Mouse (Mus musculus) T-helper 1 cell (primary cell): ENCODE data around the gene Slc7a7.

Experiments
- in situ Hi-C: fragments of 300-600 bp; cut with MboI, MseI; formaldehyde crosslinking; loops from one replicate; pipeline ENCODE4 v1.15.1; 2025; ENCODE audit warnings: high pct_unique_total_duplicates

Slc7a7 gene

DNA sequence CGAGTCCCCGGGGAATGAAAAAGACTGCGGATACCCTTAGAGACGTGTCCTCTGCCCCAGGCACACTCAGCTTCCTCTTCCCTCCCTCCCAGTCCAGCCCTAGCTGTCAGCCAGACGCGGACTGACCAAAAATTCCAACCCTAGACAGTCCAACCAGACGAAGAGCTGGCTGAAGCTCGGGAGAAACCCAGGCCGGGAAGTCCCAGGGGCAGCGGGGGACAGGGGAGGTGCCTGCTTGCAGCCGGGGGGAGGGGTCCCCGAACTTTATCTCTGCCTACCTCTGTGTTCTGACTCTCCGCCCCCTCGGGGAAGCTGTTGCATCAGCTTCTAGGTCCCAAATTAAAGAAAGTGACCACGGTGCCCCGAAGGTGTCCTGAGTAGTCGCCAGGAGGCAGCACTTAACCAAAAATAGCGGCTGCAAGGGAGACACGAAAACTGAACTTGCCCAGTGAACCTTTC is at the start of gene Slc7a7:
TSS of gene Slc7a7 (minus strand) at position 158 of the 459 bp plus-strand sequence.
- in situ Hi-C loops = no loop called here

DNA sequence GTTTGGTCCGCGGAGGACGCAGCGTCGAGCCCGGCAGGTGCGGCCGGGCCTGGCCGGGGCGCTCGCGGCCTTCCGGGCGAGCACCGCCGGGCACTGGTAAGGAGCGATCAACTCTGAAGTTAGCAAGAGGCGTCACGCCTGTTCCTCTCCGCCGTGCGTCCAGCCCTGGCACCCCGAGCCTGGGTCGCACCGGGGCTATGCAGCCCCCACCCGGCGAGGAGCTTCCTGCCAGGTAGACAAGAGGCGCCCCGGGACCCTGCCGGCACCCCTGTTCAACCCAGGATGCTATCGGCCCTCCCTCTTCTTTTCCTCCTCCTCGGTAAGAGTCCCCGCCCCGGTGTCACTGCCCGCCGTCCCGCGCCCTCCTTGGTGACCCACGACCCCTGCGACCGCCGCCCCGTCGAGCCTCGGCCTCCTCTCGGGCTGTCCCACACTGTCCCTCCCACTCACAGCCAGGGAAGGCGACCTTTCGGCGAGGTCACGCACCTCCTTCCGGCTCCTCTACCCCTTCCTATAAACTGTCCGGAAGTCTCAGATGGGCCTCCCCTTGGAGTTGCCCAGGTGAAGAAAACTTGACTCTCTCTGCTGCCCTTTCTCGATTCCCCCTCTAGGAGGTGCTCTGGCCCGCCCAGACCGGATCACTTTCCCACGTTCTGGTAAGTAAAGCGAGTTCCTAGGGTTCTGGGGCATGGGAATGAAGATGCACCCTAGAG is 46.9 kb upstream of the Slc7a7 start:
- in situ Hi-C loops = loop anchor here (5.0 to 25.0 kb wide), 3 partner anchors 48 to 1350 kb away; no protein-coding TSS in a partner anchor

DNA sequence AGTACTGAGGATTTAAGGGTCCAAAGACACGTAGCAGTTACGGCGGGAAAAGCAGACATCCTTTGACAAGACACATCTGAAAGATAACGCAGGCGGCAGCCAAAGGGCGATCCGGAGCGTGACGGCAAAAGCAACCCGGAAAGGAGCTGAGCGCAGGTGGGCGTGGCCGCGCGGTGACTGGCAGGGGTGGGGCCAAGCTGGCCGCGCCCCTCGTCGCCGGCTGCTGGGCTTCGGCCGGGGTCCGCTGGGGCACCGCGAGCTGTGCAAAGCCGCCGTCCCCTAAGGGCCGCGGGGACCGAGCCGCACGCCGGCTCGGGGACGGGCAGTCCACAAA is 46.3 kb upstream of the Slc7a7 start, which contains the start of gene Lrp10:
TSS of gene Lrp10 (plus strand) at position 179 of the 334 bp plus-strand sequence.
- in situ Hi-C loops = loop anchor here (10.0 to 25.0 kb wide), 2 partner anchors 227 to 1351 kb away; no protein-coding TSS in a partner anchor

DNA sequence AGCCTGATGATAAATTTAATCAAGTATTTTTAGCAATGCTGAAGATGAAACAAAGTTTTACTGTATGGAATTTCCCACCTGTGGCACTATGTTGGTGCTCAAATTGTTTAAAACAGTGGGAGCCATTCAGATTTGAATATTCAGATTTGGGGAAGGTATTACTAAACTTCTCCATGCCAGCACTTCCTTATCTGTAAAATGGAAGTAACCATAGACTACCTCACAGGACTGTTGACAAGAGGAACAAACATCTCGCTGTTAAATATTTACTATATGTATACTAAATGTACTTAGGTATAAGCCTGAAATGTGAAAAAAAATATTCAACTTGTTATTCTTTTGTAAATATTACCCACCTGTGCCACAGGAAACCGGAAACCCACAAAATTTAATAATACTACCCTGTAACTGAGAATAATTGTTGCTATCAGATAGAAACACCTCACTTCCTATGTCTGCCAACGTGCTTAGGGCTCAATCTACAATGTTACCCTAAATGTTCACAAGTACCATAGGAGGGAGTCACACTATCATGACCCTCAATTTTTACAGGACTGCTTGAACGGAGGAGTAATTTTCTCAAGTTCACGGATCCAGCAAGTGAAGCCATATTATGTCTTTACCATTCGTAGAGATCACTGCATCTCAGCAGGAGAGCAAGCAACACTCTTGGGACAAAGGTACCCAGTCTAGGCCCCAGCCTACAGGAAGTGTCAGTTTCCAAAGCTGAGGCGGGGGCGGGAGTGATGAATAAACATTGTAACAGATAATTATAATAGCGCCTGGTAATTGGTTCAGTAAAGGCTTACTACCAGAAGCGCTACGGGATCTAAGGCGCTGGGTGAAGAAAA is 45.8 kb upstream of the Slc7a7 start:
- in situ Hi-C loops = loop anchor here (10.0 to 25.0 kb wide), 2 partner anchors 226 to 1351 kb away; no protein-coding TSS in a partner anchor

DNA sequence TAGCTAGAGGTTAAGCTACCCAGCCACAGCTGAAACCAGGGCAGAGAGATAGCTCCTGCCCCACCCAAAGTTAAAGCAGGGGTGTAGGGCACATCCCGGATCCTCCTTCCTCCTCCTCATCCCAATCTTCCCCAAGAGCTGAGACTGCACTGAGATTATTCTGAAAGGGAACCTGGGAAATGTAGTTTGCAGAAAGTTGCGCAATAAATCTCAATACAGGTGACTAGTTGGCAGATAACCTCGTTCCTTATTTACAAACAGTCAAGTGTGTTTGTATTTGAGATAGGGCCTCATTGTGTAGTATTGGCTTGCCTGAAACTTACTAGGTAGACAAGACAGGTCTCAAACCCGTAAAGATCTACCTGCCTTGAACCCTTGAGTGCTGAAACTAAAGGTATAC is 44.6 kb upstream of the Slc7a7 start:
- in situ Hi-C loops = loop anchor here (10.0 to 25.0 kb wide), 2 partner anchors 225 to 1353 kb away; no protein-coding TSS in a partner anchor

DNA sequence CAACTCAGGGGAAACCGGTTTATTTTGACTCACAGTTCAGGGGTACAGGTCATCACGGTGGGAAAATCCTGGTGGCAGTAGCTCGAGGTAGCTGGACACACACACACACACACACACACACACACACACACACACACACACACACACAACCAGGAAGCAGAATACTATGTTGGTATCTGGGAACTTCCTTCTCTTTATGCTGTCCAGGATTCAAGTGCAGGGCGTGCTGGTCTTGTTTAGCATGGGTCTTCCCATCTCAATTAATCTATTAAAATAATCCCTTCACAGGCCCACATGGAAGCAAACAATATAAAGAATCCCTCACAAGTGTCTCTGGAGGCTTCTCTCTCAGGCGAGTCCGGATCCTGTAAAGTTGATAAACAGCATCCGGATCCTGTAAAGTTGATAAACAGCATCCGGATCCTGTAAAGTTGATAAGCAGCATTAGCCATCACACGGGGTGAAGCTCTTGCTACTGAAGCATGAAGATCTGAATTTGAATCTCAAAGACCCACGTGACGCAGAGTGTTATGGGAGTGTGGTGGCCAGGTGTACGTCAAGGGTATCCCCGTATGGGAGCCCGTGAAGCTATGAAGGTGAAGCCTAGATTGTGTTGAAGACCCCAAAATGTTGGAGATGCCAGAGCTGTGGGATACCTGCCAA is 40.5 kb upstream of the Slc7a7 start:
- in situ Hi-C loops = loop anchor here (25.0 kb wide), 1 partner anchor 221 kb away; no protein-coding TSS in a partner anchor

DNA sequence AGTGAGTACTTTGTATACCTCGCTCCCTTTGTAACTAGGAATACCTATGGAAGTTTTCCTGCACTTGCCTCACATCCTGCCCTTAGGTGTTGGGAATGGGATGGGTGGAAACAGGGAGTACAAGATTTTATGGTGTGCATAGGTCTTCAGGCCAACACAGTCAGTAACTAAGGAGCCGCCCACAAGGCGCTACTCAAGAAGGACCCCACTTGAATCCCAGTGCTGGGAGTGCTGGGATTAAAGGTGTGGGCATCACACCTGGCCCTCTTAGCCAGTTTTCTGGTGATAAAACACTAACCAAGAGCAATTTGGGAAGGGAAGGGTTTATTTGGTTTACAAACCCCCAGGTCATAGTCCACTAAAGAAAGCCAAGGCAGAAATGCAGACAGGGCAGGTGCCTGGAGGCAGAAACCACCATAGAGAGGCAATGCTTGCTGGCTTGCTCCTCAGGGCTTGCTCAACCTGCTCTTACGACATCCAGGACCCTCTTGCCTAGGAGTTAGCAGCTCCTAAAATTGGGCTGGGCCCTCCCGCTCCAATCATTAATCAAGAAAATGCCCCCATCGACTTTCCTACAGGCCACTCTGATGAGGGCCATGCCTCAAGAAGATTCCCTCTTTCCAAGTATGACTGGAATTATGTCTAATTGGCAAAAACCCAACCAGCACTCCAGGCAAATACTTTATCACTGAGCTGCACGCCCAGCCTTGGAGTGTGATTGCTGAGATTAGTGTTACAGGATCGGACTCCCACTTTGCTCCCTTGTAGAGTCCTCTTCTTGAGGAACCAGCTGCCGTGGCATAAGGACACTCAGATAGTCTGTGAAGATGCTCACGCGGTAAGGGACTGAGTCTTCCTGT is 37.3 kb upstream of the Slc7a7 start:
- in situ Hi-C loops = loop anchor here (25.0 kb wide), 1 partner anchor 218 kb away; no protein-coding TSS in a partner anchor

DNA sequence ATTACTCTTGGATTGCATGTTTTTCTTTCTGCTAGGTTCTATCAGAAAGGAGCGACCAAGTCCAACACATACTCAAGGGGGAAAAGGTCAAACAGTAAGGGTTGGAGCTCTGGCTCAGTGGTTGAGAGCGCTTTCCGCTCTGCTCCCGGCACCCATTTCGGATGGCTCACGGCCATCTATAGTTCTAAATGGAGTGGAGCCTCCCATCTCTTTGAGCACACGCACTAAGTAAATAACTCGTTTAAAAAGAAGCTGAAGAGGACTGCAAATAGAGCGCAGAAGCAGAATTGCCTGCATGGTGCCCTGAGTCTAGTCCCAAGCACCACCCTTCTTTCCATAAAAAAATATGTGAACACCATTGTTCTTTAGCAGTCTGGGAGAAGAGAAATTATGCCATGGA is 36.0 kb upstream of the Slc7a7 start:
- in situ Hi-C loops = loop anchor here (25.0 kb wide), 1 partner anchor 216 kb away; no protein-coding TSS in a partner anchor

DNA sequence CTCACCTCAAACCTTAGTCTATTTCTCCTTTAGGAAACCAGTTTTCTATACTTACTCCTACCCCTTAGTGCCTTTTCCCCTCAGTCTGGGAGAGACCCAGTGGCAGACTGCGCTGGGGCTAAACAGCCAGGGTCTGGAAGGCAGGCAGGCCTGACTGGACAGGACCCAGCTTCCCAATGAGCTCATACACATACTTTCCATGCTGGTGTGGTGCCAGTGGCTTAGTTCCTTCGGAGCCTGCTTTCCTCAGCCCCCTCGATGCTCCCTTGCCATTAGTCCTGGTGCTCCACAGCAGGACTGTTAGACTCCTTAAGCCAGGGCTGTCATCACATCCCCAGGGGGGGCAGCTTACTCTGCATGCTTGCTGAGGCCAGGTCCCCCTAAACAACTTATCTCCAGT is 27.9 kb upstream of the Slc7a7 start:
- in situ Hi-C loops = no loop called here

DNA sequence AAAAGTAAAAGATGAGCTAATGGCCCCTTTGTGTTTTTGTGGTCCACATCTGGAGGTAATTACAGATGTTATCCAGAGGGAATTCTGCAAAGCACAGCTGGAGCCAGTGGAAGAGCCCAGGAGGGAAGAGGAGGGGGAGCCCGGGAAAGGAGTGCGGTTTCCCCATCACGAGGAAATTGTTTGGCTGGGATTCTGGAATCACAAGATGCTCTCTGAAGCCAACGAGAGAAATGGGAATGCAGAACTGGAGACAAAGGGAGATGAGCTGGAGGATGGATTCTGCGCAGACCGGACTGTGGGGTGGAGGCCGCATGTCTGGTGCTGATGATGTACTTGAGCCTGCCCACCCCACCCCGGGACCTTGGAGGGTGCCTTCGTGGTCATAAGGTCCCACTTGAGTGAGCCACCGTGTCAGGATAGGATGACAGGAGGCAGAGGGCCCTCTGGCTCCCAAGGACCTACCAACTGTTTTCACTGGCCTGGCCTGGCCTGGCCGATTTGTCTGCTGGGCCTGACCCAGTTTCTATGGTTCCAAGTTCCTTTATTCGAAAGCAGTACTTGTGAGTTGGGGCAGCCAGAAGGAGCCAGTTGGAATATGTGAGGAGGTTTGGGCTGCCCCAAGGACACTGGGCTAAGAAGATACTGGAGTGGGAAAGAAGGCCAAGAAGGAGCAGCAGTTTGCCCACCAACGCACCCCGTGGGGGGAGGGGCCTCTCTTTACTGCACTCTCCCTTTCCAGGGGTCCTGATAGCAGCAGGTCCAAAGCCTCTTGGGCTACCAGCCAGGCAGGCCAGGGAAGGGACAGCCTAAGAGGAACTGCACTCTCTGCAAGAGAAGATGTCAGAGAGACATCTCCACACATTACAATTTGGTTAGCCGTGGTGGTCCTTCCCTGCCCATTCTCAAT is 26.4 kb upstream of the Slc7a7 start:
- in situ Hi-C loops = no loop called here

DNA sequence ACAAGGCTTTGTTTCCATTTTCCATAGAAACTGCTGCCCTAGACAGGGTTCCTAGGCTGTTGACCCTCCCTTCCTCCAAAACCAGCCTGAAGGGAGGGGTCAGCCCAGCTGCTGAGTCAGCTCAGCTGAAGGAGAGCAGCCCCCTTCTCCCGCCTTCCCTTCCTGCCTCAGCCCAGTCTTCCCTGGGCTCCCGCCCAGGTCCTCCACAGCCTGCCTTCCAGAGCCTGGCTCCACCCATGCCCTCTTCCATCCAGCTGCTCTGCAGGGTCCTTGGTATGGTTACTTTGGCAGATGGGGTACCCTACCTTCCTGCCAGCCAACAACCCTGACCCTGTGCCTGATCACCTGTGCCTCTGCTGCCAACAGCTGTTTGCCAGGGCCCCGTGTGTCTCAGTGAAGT is 25.6 kb upstream of the Slc7a7 start:
- in situ Hi-C loops = no loop called here

DNA sequence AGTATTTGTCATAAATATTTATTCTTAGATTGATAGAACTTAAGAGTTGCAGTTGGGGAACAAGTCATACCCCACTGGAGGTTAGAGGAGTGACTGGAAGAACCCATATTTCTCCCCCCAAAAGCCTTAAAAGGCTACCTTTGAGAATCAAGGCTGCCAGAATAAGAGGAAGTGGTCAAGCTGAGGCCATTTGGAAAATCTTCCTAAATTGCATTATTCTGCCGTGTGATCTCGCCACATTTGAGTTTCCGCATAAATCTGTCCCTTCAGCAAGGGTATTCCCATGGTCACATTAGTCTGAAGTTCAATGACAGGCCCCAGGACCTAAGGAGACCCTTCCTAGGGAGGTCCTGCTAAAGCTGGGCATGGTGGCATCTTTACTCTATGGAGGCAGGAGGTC is 25.0 kb upstream of the Slc7a7 start:
- in situ Hi-C loops = no loop called here

DNA sequence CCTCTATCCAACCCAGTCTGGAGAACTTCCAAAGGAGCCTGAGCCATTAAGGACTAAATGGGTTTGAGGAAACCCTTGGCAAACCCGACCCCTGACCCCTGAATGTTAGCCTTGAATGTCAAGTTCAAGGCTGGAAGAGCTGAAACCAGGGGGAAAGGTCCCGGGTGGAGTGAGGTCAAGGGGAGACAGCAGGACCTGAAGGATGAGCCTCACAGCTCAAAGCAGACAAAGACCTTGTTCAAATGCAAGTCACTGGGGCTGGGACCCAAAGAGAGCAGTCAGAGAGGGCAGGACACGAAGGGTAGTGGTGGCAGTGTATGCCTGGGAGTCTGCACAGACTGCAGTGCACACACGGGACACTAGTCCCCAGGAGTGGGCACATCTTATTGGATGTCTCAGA is 23.8 kb upstream of the Slc7a7 start:
- in situ Hi-C loops = no loop called here

DNA sequence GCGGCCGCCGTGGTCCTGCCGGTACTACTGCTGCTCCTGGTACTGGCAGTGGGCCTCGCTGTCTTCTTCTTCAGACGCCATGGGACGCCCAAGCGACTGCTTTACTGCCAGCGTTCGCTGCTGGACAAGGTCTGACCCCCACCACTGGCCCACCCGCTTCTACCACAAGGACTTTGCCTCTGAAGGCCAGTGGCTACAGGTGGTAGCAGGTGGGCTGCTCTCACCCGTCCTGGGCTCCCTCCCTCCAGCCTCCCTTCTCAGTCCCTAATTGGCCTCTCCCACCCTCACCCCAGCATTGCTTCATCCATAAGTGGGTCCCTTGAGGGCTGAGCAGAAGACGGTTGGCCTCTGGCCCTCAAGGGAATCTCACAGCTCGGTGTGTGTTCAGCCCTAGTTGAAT is 23.0 kb upstream of the Slc7a7 start:
- in situ Hi-C loops = no loop called here

DNA sequence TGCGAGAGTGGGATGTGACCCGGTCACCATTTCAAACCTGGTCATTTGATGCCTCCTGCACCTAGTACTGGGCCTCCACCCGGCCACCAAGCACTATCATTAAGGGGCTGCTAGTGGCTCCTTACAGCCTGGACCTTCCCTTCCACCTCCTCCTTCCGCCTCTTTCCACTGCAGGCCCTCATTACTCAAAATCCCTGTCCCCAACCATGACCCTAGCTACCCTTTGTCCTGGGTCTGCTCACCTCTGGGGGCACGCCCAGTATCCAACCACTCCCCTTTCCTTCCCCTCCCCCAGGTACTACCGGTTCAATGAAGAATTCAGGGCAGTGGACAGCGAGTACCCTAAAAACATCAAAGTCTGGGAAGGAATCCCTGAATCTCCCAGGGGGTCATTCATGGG is 22.0 kb upstream of the Slc7a7 start:
- in situ Hi-C loops = no loop called here

DNA sequence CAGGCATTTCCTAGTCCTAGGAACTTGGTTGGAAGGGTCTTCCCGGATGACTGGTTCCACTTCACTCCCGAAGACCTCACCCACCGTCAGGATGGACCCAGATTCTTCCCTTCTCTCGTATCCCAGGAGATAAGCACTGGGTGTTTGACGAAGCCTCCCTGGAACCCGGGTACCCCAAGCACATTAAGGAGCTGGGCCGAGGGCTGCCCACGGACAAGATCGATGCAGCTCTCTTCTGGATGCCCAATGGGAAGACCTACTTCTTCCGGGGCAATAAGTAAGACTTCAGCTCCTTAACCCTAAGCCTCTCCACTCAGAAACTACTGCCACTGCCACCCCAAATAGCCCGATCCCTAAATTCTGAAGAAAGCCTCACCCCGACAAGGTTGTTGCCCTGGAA is 21.6 kb upstream of the Slc7a7 start:
- in situ Hi-C loops = no loop called here

DNA sequence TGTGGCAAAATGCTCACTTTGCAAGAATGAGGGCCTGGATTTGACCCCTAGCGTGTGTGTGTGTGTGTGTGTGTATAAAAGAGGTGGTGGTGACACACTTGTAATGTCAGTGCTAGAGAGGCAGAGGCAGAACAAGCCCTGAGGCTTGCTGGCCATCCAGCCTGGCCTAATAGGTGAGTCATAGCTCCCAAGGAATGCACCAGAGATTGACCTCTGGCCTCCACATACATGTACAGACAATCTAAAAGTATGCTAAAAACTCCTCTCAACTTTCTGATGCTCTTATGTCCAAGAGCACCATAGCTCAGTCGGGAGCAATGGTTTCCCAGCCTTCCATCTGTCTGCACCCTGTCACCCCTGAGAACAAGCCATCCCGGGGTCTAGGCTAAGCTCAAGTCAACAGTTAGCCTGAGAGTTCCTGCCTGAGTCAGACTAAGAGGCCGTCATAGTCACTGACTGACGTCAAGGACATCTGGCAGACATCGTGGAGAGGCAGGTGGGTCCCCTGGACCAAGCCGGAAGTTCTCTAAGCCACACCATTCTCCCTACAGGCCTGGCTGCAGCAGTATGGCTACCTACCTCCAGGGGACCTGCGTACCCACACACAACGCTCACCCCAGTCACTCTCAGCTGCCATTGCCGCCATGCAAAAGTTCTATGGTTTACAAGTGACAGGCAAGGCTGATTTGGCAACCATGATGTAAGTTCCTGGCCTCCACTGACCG is 17.8 kb upstream of the Slc7a7 start:
- in situ Hi-C loops = no loop called here

DNA sequence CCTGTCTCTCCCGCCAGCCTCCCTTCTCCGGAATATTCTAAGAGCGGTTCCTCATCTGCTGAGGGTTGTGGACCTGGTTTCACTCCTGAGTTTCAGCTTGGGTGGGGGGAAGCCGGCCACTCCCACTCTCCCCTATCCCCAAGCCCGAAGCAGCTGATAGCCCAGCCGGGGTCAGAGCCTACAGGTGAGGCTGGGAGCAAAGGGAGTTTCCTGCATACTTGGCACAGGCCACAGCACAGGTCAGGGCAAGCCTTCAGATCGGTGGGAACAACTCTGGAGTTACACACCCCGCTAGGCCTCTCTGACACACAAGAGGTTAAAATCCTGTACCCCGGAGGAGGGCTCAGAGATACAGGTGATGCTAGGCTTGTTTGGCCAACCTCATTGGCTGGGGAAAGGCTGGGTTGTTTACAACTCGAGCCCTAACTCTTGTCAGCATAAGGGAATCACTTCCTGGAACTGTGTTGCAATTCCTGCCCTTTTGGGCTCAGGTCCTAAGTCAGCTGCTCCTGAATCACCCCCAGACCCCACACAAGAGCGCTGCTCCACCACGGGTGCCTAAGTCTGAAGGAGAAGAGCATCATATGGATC is 16.5 kb upstream of the Slc7a7 start:
- in situ Hi-C loops = no loop called here
